Mouse (Mus musculus): ENCODE measurements around the gene Gmnc.

Gmnc gene

GRCm38 (mm10) chr16:26991477-26992300 lies at the start of gene Gmnc:
Gene Gmnc, minus strand, starts transcription at chr16:26991652.
- DNase-seq, result no peak

- DNase-seq, result no peak
These were observed 35.8 kb upstream of the Gmnc start for GRCm38 (mm10) chr16:27027281-27027680.

- no peak for DNase-seq
These were observed 34.8 kb upstream of the Gmnc start for GRCm38 (mm10) chr16:27026226-27026625.

DNA sequence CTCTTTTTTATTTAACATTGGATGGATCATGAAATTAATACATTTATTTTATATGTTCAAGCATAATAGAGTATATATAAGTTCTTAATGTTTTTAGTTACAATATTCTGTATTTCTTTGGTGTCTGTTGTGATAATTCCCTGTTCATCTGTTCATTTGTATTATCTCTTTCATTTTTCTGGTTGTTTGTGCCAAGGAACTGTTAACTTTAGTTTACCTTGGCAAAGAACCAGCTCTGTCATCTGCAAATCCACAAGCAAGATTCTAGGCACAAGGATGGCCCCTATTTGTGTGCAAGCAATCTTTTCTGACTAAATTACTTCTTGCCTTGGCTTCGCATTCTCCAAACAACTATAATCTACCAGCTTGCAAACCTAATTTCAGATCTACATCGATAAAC lies 31.3 kb upstream of the Gmnc start:
- no peak for DNase-seq

DNA sequence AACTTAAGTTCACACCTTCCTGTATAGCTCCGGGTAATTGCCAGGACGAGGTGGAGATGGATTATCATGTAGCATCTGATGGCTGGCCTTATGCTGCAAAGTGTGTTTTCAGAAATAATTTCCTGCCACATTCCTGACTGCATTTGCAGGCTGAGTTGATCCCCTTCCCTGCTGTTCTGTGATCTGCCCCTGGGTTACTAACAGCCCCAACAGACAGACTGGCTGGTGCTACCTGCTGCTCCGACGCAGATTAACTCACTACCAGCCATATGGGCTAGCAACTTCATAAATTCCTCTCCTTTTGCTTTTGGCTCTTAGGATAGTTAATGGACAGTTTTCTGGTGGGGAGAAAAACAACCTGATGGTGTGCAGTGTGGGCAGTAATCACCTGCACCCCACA lies 25.9 kb upstream of the Gmnc start:
- no peak for DNase-seq

DNA sequence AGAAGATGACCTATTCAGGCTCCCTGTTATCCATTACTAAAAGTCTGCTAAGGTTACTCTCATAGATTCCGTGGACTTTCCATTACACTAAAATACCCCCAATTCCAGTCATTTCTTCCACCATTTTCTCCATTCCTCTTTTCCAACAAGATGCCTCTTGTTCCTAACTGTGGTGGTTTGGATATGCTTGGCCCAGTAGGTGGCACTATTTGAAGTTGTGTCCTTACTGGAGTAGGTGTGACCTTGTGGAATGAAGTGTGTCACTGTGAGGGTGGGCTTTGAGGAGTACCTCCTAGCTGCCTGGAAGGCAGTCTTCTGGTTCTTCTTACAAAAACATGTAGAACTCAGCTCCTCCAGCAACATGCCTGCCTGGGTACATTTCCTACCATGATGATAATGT lies 11.3 kb upstream of the Gmnc start:
- DNase-seq, result no peak

DNA sequence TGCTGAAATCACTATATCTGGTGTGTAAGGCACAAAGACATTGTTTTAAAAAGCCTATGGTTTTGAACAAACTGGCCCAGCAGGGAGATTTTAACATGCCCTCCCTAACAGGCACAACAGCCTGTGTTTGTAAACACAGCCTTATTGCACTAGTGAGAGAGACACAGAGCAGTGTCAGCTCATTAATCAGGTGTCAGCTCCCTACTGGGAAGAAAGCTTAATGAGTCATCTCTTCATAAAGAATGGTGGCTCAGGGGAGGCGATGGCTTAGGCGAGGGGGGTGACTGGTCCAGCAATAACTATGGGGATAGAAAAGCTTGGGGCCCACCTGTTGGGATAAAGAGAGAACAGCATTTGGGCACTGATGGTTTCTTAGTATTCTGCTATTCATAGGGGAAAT lies 8.1 kb upstream of the Gmnc start:
- no peak for DNase-seq

- no peak for DNase-seq
These were observed 1.8 kb downstream of the Gmnc start for GRCm38 (mm10) chr16:26989415-26990315.

DNA sequence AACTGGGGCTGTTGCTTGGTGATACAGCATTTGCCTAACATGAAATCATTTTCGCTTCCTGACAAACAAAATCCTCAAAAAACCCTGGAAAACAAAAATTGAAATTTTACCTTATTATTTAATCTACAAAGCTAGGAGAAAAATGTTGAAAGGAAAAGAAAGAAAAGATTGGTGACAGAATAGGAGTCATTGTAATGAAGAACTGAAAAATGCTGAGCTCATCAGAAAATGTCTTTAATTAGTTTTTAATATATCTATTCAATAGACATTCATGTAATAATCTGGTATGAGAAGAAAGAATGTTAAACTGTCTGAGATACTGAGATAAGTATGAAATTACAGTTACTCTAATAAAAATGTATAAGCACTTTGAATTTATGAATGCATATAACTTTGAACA lies 3.3 kb downstream of the Gmnc start:
- DNase-seq, result no peak

DNA sequence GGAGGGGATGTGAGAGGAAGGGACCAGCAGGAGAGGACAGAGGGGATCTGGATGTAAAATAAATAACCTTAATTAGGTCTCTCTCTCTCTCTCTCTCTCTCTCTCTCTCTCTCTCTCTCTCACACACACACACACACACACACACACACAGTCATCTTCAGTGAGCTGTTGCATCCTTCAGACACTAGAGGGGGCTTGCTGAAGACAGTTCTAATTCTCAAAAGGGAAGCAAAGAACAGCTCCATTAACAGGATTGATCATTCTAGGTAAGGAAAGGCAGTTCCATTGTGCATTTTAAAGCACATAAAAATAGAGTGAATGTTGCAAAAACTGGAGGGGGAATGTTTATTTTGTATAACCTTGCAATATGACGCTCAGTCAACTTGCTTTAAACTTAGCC lies 5.7 kb downstream of the Gmnc start:
- no peak for DNase-seq

GRCm38 (mm10) chr16:26982112-26982511 lies 9.3 kb downstream of the Gmnc start:
- DNase-seq, result no peak

- no peak for DNase-seq
These were observed 23.5 kb downstream of the Gmnc start for GRCm38 (mm10) chr16:26967967-26968366.

- no peak for DNase-seq
These were observed 24.6 kb downstream of the Gmnc start for GRCm38 (mm10) chr16:26966830-26967229.

DNA sequence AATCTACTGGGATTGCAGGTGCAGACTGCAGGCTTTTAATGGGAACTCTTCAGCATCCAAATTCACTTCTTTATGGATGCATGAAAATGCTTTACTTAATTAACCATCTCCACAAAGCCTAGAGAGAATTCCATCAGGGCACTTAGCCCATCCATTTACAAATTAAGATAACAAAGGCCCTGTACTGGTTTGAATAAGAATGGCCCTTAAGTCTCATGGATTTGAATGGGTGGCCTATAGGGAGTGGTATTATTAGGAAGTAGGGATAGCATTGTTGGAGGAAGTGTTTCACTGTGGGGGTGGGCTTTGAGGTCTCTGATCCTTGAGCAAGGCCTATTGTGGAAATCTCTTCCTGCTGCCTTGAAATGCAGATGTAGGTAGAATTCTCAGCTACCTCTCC lies 29.5 kb downstream of the Gmnc start:
- no peak for DNase-seq

DNA sequence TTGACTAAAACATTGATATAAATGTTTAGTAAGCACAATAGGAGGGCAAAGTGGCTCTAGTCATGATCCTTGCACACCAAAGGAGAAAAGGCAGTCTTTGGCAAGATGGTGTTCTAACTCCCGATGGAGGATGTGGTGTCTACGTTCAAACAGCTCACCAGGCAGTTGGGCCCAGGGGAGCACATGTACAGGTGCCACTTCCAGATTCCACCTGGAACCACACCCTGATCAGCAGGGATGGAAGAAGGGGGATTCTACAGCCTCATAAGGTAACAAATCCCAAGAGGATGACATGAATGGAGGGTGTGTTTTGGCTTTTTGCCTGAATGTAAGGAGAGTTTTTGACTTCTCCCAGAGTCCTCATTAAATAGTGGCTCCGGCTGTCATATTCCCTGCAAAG lies 39.9 kb downstream of the Gmnc start:
- DNase-seq, result no peak

GRCm38 (mm10) chr16:26950209-26950608 lies 41.2 kb downstream of the Gmnc start:
- no peak for DNase-seq

DNA sequence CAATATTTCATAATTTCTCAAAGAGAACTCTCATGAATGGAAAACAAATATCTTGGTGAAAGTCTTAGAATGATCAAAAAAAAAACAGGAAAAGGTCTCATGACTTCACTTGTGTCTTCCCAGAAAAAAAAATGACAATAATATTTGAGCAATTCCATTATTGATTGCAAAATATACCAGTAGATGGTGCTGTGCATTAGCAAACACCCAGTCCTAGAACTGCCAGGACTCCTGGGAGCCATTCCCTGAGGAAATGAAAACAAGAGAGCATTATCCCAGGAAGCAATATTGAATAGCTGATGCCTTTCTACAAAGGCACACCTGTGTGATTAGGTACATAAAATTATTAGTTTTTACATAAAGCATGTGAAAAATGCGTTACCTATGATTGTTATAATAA lies 87.5 kb downstream of the Gmnc start:
- no peak for DNase-seq

- no peak for DNase-seq
These were observed 90.0 kb downstream of the Gmnc start for GRCm38 (mm10) chr16:26901471-26901870.

- no peak for DNase-seq
These were observed 105.1 kb downstream of the Gmnc start for GRCm38 (mm10) chr16:26886337-26886736.

- DNase-seq, result no peak
These were observed 114.6 kb downstream of the Gmnc start for GRCm38 (mm10) chr16:26876885-26877284.
